Mouse (Mus musculus) midbrain, postnatal 0 days (tissue): ENCODE results near the gene Hoxd4. TPM values are rescaled to one million over a fixed set of nuclear protein-coding genes. Genes with fewer than 3 reads are reported as not detected.

ENCODE experiments used
- ATAC-seq: fragments of 200-750 bp; cut with Nextera tagmentation; 2 replicates; pipeline ENCODE4 v1.8.0; 2017; ENCODE audit warnings: moderate number of reproducible peaks, mild to moderate bottlenecking, moderate TSS enrichment, moderate library complexity; ENCODE audit not compliant: low FRiP score
- DNase-seq: peaks from one replicate; pipeline ENCODE4 v3.0.0-alpha.2; 2015; ENCODE audit warnings: low spot score
- H3K27ac ChIP-seq: fragments of 300-500 bp; sonication (generic); 2 replicates; pipeline ENCODE4 v1.5.1; 2014; ENCODE audit warnings: low read depth, mild to moderate bottlenecking, low read length, mixed read lengths
- H3K27me3 ChIP-seq: fragments of 300-500 bp; sonication (generic); 2 replicates; pipeline ENCODE4 v1.6.1; 2014; ENCODE audit warnings: low read length, control low read depth, mixed read lengths; ENCODE audit not compliant: insufficient read depth
- H3K36me3 ChIP-seq: fragments of 300-500 bp; sonication (generic); 2 replicates; pipeline ENCODE4 v1.6.1; 2014; ENCODE audit warnings: low read length, control low read depth, mixed read lengths; ENCODE audit not compliant: insufficient read depth
- H3K4me1 ChIP-seq: fragments of 300-500 bp; sonication (generic); 2 replicates; pipeline ENCODE4 v1.6.1; 2014; ENCODE audit warnings: mild to moderate bottlenecking, control low read depth, antibody characterized with exemption, low read length, mixed read lengths; ENCODE audit not compliant: insufficient read depth
- H3K4me2 ChIP-seq: fragments of 300-500 bp; sonication (generic); 2 replicates; pipeline ENCODE4 v1.6.1; 2014; ENCODE audit warnings: low read depth, mild to moderate bottlenecking, low read length, mixed read lengths; ENCODE audit not compliant: poor library complexity, severe bottlenecking
- H3K4me3 ChIP-seq: fragments of 300-500 bp; sonication (generic); 2 replicates; pipeline ENCODE4 v1.5.1; 2014; ENCODE audit warnings: low read depth, mild to moderate bottlenecking, low read length, moderate library complexity
- H3K9ac ChIP-seq: fragments of 300-500 bp; sonication (generic); replicated peaks from 2 replicates; pipeline ENCODE4 v1.6.1; 2014; ENCODE audit warnings: mild to moderate bottlenecking, low read length, moderate library complexity, mixed read lengths; ENCODE audit not compliant: poor library complexity, severe bottlenecking
- H3K9me3 ChIP-seq: fragments of 300-500 bp; sonication (generic); 2 replicates; pipeline ENCODE4 v1.6.1; 2016; ENCODE audit warnings: low read length, control low read depth
- CTCF ChIP-seq: IDR thresholded peaks from 2 replicates; pipeline ENCODE4 v1.5.1; 2016; ENCODE audit warnings: antibody characterized with exemption, mild to moderate bottlenecking
- WGBS: fragments of 180-500 bp; shearing (Covaris S2); extraction: QIAGEN DNeasy Blood & Tissue Kit; methylation state at CpG from one replicate; pipeline ENCODE4 v1.1.7; 2014; 5-methylcytosine and 5-hydroxymethylcytosine counted together
- microRNA counts: library from miRNA; unstranded; fragments of <30 nt; microRNA quantifications from one replicate; lab custom pipeline; 2015
- microRNA-seq: library from miRNA; unstranded; fragments of <30 nt; microRNA quantifications from one replicate; pipeline ENCODE4, GENCODE M21; 2016; ENCODE audit warnings: borderline number of aligned reads
- polyA plus RNA-seq: library from polyadenylated mRNA; unstranded; fragments of >200 nt; fragmentation: Nextera tagmentation; extraction: Ambion mirVana; gene quantifications from 2 replicates; pipeline ENCODE4 v1.2.1, GENCODE M21; 2015
- total RNA-seq: library from RNA; depleted of rRNA; stranded (reverse); fragments of >200 nt; gene quantifications from 2 replicates; pipeline ENCODE4 v1.2.3, GENCODE M21; 2014; rRNA removed

Hoxd4 gene
- total and polyA plus RNA-seq, 2 experiments from 2014 or later, result 1.2 TPM; not detected in 1

GRCm38 (mm10) chr2:74762522-74763244 is 51.0 kb downstream of the Hoxd4 start, which contains the start of gene Hoxd1:
Gene Hoxd1 (plus strand): TSS chr2:74762980.
- whole genome bisulfite sequencing, result 1% methylated on average over 56 of the region's 61 CpGs
- Histone ChIP-seq H3K9me3 (no peaks in the 10 kb centered on the region), H3K36me3 (no peaks in the 10 kb centered on the region), H3K9ac (no peak within 1 kb of the TSS), H3K4me3 (peak within 1 kb of the TSS; percentile 46), H3K4me1 (peaks cover 12% of the 10 kb centered on the region), H3K27me3 (peaks cover 80% of the 10 kb centered on the region), H3K4me2 (peak within 1 kb of the TSS; percentile 90), H3K27ac (no peak within 1 kb of the TSS)
- DNase-seq (no peak), ATAC-seq (peak; percentile 58)
- TF ChIP-seq CTCF, result no peak

- H3K27me3 ChIP-seq, result peaks cover 74% of the 10 kb centered on the region
- ATAC-seq, result no peak
Measured at GRCm38 (mm10) chr2:74763245-74763735, 51.6 kb downstream of the Hoxd4 start.

GRCm38 (mm10) chr2:74763976-74764375 is 52.2 kb downstream of the Hoxd4 start:
- H3K36me3 ChIP-seq, result no peaks in the 10 kb centered on the region
- no peak overlapping the region for H3K4me3 ChIP-seq
- peaks cover 12% of the 10 kb centered on the region for H3K4me1 ChIP-seq
- DNase-seq (no peak), ATAC-seq (no peak)
- H3K4me2 ChIP-seq, result no peak overlapping the region
- H3K27me3 ChIP-seq, result peaks cover 72% of the 10 kb centered on the region
- H3K9me3 ChIP-seq, result no peaks in the 10 kb centered on the region
- H3K9ac ChIP-seq, result no peak overlapping the region
- no peak overlapping the region for H3K27ac ChIP-seq
- TF ChIP-seq CTCF, result no peak
- 58% methylated on average over 10 of the region's 10 CpGs for WGBS

More at GRCm38 (mm10) chr2:74763245-74763735, 51.6 kb downstream of the Hoxd4 start:
- no peak overlapping the region for H3K27ac ChIP-seq
- no peak for DNase-seq
- H3K9me3 ChIP-seq, result no peaks in the 10 kb centered on the region
- peaks cover 12% of the 10 kb centered on the region for H3K4me1 ChIP-seq
- 3% methylated on average over 49 of the region's 53 CpGs for WGBS
- TF ChIP-seq CTCF, result no peak
- H3K4me3 ChIP-seq, result peak overlapping the region; percentile 46
- H3K9ac ChIP-seq, result no peak overlapping the region
- peak overlapping the region; percentile 90 for H3K4me2 ChIP-seq
- no peaks in the 10 kb centered on the region for H3K36me3 ChIP-seq

GRCm38 (mm10) chr2:74774359-74774758 is 62.6 kb downstream of the Hoxd4 start:
- H3K4me1 ChIP-seq, result no peaks in the 10 kb centered on the region
- H3K27ac ChIP-seq, result no peak overlapping the region
- H3K9me3 ChIP-seq, result no peaks in the 10 kb centered on the region
- no peaks in the 10 kb centered on the region for H3K36me3 ChIP-seq
- no peak for DNase-seq
- no peak overlapping the region for H3K4me2 ChIP-seq
- H3K4me3 ChIP-seq, result no peak overlapping the region
- no peak overlapping the region for H3K9ac ChIP-seq
- 0 out of 2 replicates have a peak, but pooled peaks cover 3% of the 10 kb centered on the region for H3K27me3 ChIP-seq
- no peak for TF ChIP-seq CTCF
- 91% methylated on average over 2 of the region's 2 CpGs for WGBS
- no peak for ATAC-seq

- H3K4me1 ChIP-seq, result no peaks in the 10 kb centered on the region
- no peaks in the 10 kb centered on the region for H3K27me3 ChIP-seq
- H3K4me3 ChIP-seq, result no peak overlapping the region
- ATAC-seq (no peak), DNase-seq (no peak)
- TF ChIP-seq CTCF, result no peak
- H3K4me2 ChIP-seq, result no peak overlapping the region
- no peaks in the 10 kb centered on the region for H3K9me3 ChIP-seq
- 66% methylated on average over 13 of the region's 13 CpGs for WGBS
- H3K36me3 ChIP-seq, result no peaks in the 10 kb centered on the region
- H3K27ac ChIP-seq, result no peak overlapping the region
- no peak overlapping the region for H3K9ac ChIP-seq
Measured at GRCm38 (mm10) chr2:74777536-74778275, 66.0 kb downstream of the Hoxd4 start.

MicroRNAs encoded within 50 kb of the gene (microRNA counts, 519-probe panel; counts per million panel counts)
- 528 counts per million, percentile 58 among the panel's probes with 10 or more counts for microRNA mmu-miR-10b (lab: Ali Mortazavi, UCI)

Small RNA genes within 50 kb of the gene (microRNA-seq; reads per million reads assigned to microRNA genes)
- gene Gm44463 (not detected), gene Mir10b (436 reads per million, percentile 63 among the genes with 10 or more reads in this experiment)

Other genes with a start within 250 kb of the Hoxd4 start
- 54.6 and 76.0 TPM in 2 replicates for gene Lnpk, start 132.5 kb upstream of the Hoxd4 start, total RNA-seq
- gene Lnpk, start 132.5 kb upstream of the Hoxd4 start, polyA plus RNA-seq, result 35.2 and 40.2 TPM in 2 replicates
- gene Evx2, start 52.4 kb upstream of the Hoxd4 start, total RNA-seq, result 4.2 and 6.4 TPM in 2 replicates
- gene Evx2, start 52.4 kb upstream of the Hoxd4 start, polyA plus RNA-seq, result 0.33 and 0.42 TPM in 2 replicates
- gene Hoxd13, start 43.6 kb upstream of the Hoxd4 start, total RNA-seq, result 0.19 TPM in 1 of 2 replicates, not detected in the other
- not detected in 2 replicates for gene Hoxd13, start 43.6 kb upstream of the Hoxd4 start, polyA plus RNA-seq
- gene Hoxd12, start 36.9 kb upstream of the Hoxd4 start, total RNA-seq, result not detected in 2 replicates
- not detected in 2 replicates for gene Hoxd12, start 36.9 kb upstream of the Hoxd4 start, polyA plus RNA-seq
- not detected in 2 replicates for gene Hoxd11, start 32.4 kb upstream of the Hoxd4 start, total RNA-seq
- not detected in 2 replicates for gene Hoxd11, start 32.4 kb upstream of the Hoxd4 start, polyA plus RNA-seq
- 0.22 TPM in 1 of 2 replicates, not detected in the other for gene Hoxd10, start 20.0 kb upstream of the Hoxd4 start, total RNA-seq
- not detected in 2 replicates for gene Hoxd10, start 20.0 kb upstream of the Hoxd4 start, polyA plus RNA-seq
- not detected in 2 replicates for gene Hoxd9, start 14.2 kb upstream of the Hoxd4 start, total RNA-seq
- gene Hoxd9, start 14.2 kb upstream of the Hoxd4 start, polyA plus RNA-seq, result not detected in 2 replicates
- gene Hoxd8, start 7.3 kb upstream of the Hoxd4 start, total RNA-seq, result 0.05 TPM in 1 of 2 replicates, not detected in the other
- not detected in 2 replicates for gene Hoxd8, start 7.3 kb upstream of the Hoxd4 start, polyA plus RNA-seq
- 11.6 TPM in 1 of 2 replicates, not detected in the other for gene Hoxd3, start within 50 bp of the Hoxd4 start, total RNA-seq
- gene Hoxd3, start within 50 bp of the Hoxd4 start, polyA plus RNA-seq, result not detected in 2 replicates
- not detected in 2 replicates for gene Gm28230, start 14.8 kb downstream of the Hoxd4 start, total RNA-seq
- not detected in 2 replicates for gene Gm28230, start 14.8 kb downstream of the Hoxd4 start, polyA plus RNA-seq
- gene Hoxd1, start 51.1 kb downstream of the Hoxd4 start, total RNA-seq, result not detected in 2 replicates
- gene Hoxd1, start 51.1 kb downstream of the Hoxd4 start, polyA plus RNA-seq, result not detected in 2 replicates
- 114 and 125 TPM in 2 replicates for gene Mtx2, start 113.9 kb downstream of the Hoxd4 start, total RNA-seq
- 146 and 151 TPM in 2 replicates for gene Mtx2, start 113.9 kb downstream of the Hoxd4 start, polyA plus RNA-seq